Mouse (Mus musculus): ENCODE results near the gene Caskin2.
A peak's percentile ranks its signal among the peaks of the same experiment; 100 is the strongest.
"Not testable (repeated sequence)": the region's sequence is repeated elsewhere in the genome, so short reads cannot be mapped to it uniquely, and the experiment has no call there.

Caskin2 gene

GRCm38 (mm10) chr11:115803072-115803709 lies 10.2 kb downstream of the Caskin2 start:
- no peak for DNase-seq

GRCm38 (mm10) chr11:115800981-115801380 lies 12.5 kb downstream of the Caskin2 start:
- DNase-seq = no peak

- DNase-seq = no peak
Observed at GRCm38 (mm10) chr11:115797665-115798064, 15.8 kb downstream of the Caskin2 start.

- no peak for DNase-seq
Observed at GRCm38 (mm10) chr11:115796898-115797297, 16.5 kb downstream of the Caskin2 start.

GRCm38 (mm10) chr11:115792353-115792752 lies 21.1 kb downstream of the Caskin2 start:
- DNase-seq = no peak

GRCm38 (mm10) chr11:115791919-115792318 lies 21.5 kb downstream of the Caskin2 start:
- no peak for DNase-seq

GRCm38 (mm10) chr11:115789787-115790186 lies 23.7 kb downstream of the Caskin2 start:
- DNase-seq = no peak

- DNase-seq = no peak
Observed at GRCm38 (mm10) chr11:115786473-115786872, 27.0 kb downstream of the Caskin2 start.

- DNase-seq = peak; percentile 64
Observed at GRCm38 (mm10) chr11:115780141-115781070, 33.0 kb downstream of the Caskin2 start.

GRCm38 (mm10) chr11:115779038-115779571 lies 34.3 kb downstream of the Caskin2 start:
- peak; percentile 90 for DNase-seq

- DNase-seq = no peak
Observed at GRCm38 (mm10) chr11:115777487-115778335, 35.7 kb downstream of the Caskin2 start.

- DNase-seq = no peak
Observed at GRCm38 (mm10) chr11:115776954-115777353, 36.5 kb downstream of the Caskin2 start.

- no peak for DNase-seq
Observed at GRCm38 (mm10) chr11:115775821-115776665, 37.4 kb downstream of the Caskin2 start.

GRCm38 (mm10) chr11:115774653-115775052 lies 38.8 kb downstream of the Caskin2 start:
- no peak for DNase-seq

- DNase-seq = no peak
Observed at GRCm38 (mm10) chr11:115768896-115769295, 44.5 kb downstream of the Caskin2 start.

GRCm38 (mm10) chr11:115766981-115767380 lies 46.5 kb downstream of the Caskin2 start:
- no peak for DNase-seq

- no peak for DNase-seq
Observed at GRCm38 (mm10) chr11:115766356-115766943, 47.0 kb downstream of the Caskin2 start.

- peak; percentile 74 for DNase-seq
Observed at GRCm38 (mm10) chr11:115765607-115766141, 47.8 kb downstream of the Caskin2 start.

- peak; percentile 96 for DNase-seq
Observed at GRCm38 (mm10) chr11:115765103-115765606, 48.3 kb downstream of the Caskin2 start, which contains the start of gene Tmem94. Tmem94 (plus strand) TSS chr11:115765433.

- DNase-seq = no peak
Observed at GRCm38 (mm10) chr11:115764698-115765097, 48.7 kb downstream of the Caskin2 start.

GRCm38 (mm10) chr11:115762176-115762575 lies 51.3 kb downstream of the Caskin2 start:
- DNase-seq = not testable (repeated sequence)

All from liver (tissue).